Mouse (Mus musculus) limb, embryonic 14.5 days (tissue): ENCODE results near the gene Fus. TPM values are rescaled to one million over a fixed set of nuclear protein-coding genes. Genes with fewer than 3 reads are reported as not detected.

Experiments
- ATAC-seq: fragments of 200-750 bp; cut with Nextera tagmentation; 2 replicates; pipeline ENCODE4 v1.8.0; 2017; ENCODE audit warnings: low read depth, moderate number of reproducible peaks, moderate TSS enrichment; ENCODE audit not compliant: low FRiP score
- DNase-seq: peaks from one replicate; pipeline ENCODE4 v3.0.0-alpha.2; 2015; ENCODE audit warnings: low spot score
- H3K27ac ChIP-seq: fragments of 300-500 bp; sonication (generic); replicated peaks from 2 replicates; pipeline ENCODE4 v1.5.1; 2014; ENCODE audit warnings: low read depth, mild to moderate bottlenecking, low read length, moderate library complexity, mixed read lengths
- H3K27me3 ChIP-seq: fragments of 300-500 bp; sonication (generic); 2 replicates; pipeline ENCODE4 v1.6.1; 2014; ENCODE audit warnings: low read length, mixed read lengths; ENCODE audit not compliant: control insufficient read depth, insufficient read depth
- H3K36me3 ChIP-seq: fragments of 300-500 bp; sonication (generic); 2 replicates; pipeline ENCODE4 v1.6.1; 2014; ENCODE audit warnings: mild to moderate bottlenecking, low read length, moderate library complexity, mixed read lengths; ENCODE audit not compliant: control insufficient read depth, insufficient read depth
- H3K4me1 ChIP-seq: fragments of 300-500 bp; sonication (generic); 2 replicates; pipeline ENCODE4 v1.6.1; 2014; ENCODE audit warnings: antibody characterized with exemption, low read length, mixed read lengths; ENCODE audit not compliant: control insufficient read depth, insufficient read depth
- H3K4me2 ChIP-seq: fragments of 300-500 bp; sonication (generic); replicated peaks from 2 replicates; pipeline ENCODE4 v1.6.1; 2014; ENCODE audit warnings: low read depth, mild to moderate bottlenecking, low read length, moderate library complexity; ENCODE audit not compliant: severe bottlenecking
- H3K4me3 ChIP-seq: fragments of 300-500 bp; sonication (generic); replicated peaks from 2 replicates; pipeline ENCODE4 v1.5.1; 2014; ENCODE audit warnings: low read length
- H3K9ac ChIP-seq: fragments of 300-500 bp; sonication (generic); 2 replicates; pipeline ENCODE4 v1.6.1; 2014; ENCODE audit warnings: mild to moderate bottlenecking, low read depth, low read length, moderate library complexity; ENCODE audit not compliant: severe bottlenecking
- H3K9me3 ChIP-seq: fragments of 300-500 bp; sonication (generic); 2 replicates; pipeline ENCODE4 v1.6.1; 2016; ENCODE audit warnings: low read length; ENCODE audit not compliant: control insufficient read depth
- POLR2A ChIP-seq: fragments of 200-500 bp; IDR thresholded peaks from 2 replicates; pipeline ENCODE4 v1.8.0; 2012; ENCODE audit warnings: inconsistent platforms, mild to moderate bottlenecking, moderate library complexity, borderline replicate concordance; ENCODE audit not compliant: insufficient read depth, insufficient read length; ENCODE audit errors: extremely low read depth
- WGBS: fragments of 180-500 bp; shearing (Covaris S2); extraction: QIAGEN DNeasy Blood & Tissue Kit; methylation state at CpG from one replicate; pipeline ENCODE4 v1.1.7; 2014; 5-methylcytosine and 5-hydroxymethylcytosine counted together
- polyA plus RNA-seq, 2 experiments: library from polyadenylated mRNA; depleted of rRNA in 1 of 2; stranded (reverse) in 1 of 2; unstranded in 1 of 2; fragments of >200 nt; fragmentation: Nextera tagmentation in 1 of 2; extraction: Ambion mirVana in 1 of 2; gene quantifications; 2 replicates each; pipeline versions ENCODE4 v1.2.1 to v1.2.3; 2012 to 2014

Gene Fus
- 919 and 999 TPM in 2 replicates for polyA plus RNA-seq (2012; rRNA removed)
- 60.9 and 68.7 TPM in 2 replicates for polyA plus RNA-seq (2014; fragmentation: Nextera tagmentation; extraction: Ambion mirVana)

GRCm38 (mm10) chr7:127967004-127967921, at the start of gene Fus:
TSS of gene Fus (plus strand) at chr7:127967457.
- peak; percentile 93 for ATAC-seq
- peaks cover 14% of the 10 kb centered on the region for H3K4me1 ChIP-seq
- WGBS = 1% methylated on average over 78 of the region's 92 CpGs
- TF ChIP-seq POLR2A = peak; percentile 100
- peak within 1 kb of the TSS; percentile 98 for H3K4me3 ChIP-seq
- DNase-seq = peak; percentile 95
- H3K4me2 ChIP-seq = peak within 1 kb of the TSS; percentile 87
- H3K36me3 ChIP-seq = peaks cover 29% of the 10 kb centered on the region
- H3K9ac ChIP-seq = peak within 1 kb of the TSS; percentile 99
- H3K27me3 ChIP-seq = no peaks in the 10 kb centered on the region
- H3K27ac ChIP-seq = peak within 1 kb of the TSS; percentile 96
- no peaks in the 10 kb centered on the region for H3K9me3 ChIP-seq

GRCm38 (mm10) chr7:127918203-127918602, 49.1 kb upstream of the Fus start:
- WGBS = 58% methylated on average over 3 of the region's 3 CpGs
- DNase-seq (no peak), ATAC-seq (no peak)
- peaks cover 51% of the 10 kb centered on the region for H3K36me3 ChIP-seq
- H3K4me2 ChIP-seq = no peak overlapping the region
- TF ChIP-seq POLR2A = no peak
- no peak overlapping the region for H3K4me3 ChIP-seq
- H3K27me3 ChIP-seq = no peaks in the 10 kb centered on the region
- 0 out of 2 replicates have a peak, but pooled peaks cover 1% of the 10 kb centered on the region for H3K4me1 ChIP-seq
- H3K27ac ChIP-seq = no peak overlapping the region
- H3K9me3 ChIP-seq = no peaks in the 10 kb centered on the region
- H3K9ac ChIP-seq = no peak overlapping the region

GRCm38 (mm10) chr7:127919290-127919689, 48.0 kb upstream of the Fus start:
- H3K4me1 ChIP-seq = no peaks in the 10 kb centered on the region
- H3K27me3 ChIP-seq = no peaks in the 10 kb centered on the region
- H3K4me3 ChIP-seq = no peak overlapping the region
- peaks cover 59% of the 10 kb centered on the region for H3K36me3 ChIP-seq
- H3K4me2 ChIP-seq = no peak overlapping the region
- no peak for ATAC-seq
- no peak overlapping the region for H3K27ac ChIP-seq
- H3K9ac ChIP-seq = no peak overlapping the region
- no peak for TF ChIP-seq POLR2A
- no peak for DNase-seq
- H3K9me3 ChIP-seq = no peaks in the 10 kb centered on the region
- WGBS = 76% methylated on average over 7 of the region's 7 CpGs

GRCm38 (mm10) chr7:127921516-127921915, 45.7 kb upstream of the Fus start:
- Histone ChIP-seq H3K4me2 (no peak overlapping the region), H3K36me3 (peaks cover 51% of the 10 kb centered on the region), H3K4me1 (no peaks in the 10 kb centered on the region), H3K9me3 (no peaks in the 10 kb centered on the region), H3K27me3 (no peaks in the 10 kb centered on the region), H3K4me3 (no peak overlapping the region), H3K27ac (no peak overlapping the region), H3K9ac (no peak overlapping the region)
- no peak for ATAC-seq
- no peak for TF ChIP-seq POLR2A
- WGBS = 64% methylated on average over 7 of the region's 8 CpGs
- DNase-seq = no peak

GRCm38 (mm10) chr7:127922451-127923275, 44.6 kb upstream of the Fus start:
- Histone ChIP-seq H3K36me3 (peaks cover 45% of the 10 kb centered on the region), H3K4me1 (no peaks in the 10 kb centered on the region)

More at GRCm38 (mm10) chr7:127922451-127923275, 44.6 kb upstream of the Fus start:
- Histone ChIP-seq H3K9ac (no peak overlapping the region), H3K27me3 (no peaks in the 10 kb centered on the region), H3K4me2 (no peak overlapping the region), H3K9me3 (no peaks in the 10 kb centered on the region), H3K27ac (no peak overlapping the region), H3K4me3 (no peak overlapping the region)
- ATAC-seq = no peak
- TF ChIP-seq POLR2A = no peak
- WGBS = 76% methylated on average over 6 of the region's 6 CpGs
- DNase-seq = no peak
